Mouse (Mus musculus): Measurements from ENCODE around the gene Cxcr1. TPM values are rescaled to one million over a fixed set of nuclear protein-coding genes. Genes with fewer than 3 reads are reported as not detected.

Gene Cxcr1
- total RNA-seq, 4 experiments from 2014 or later = not detected

Small RNA genes lying within 50 kb of the gene (microRNA-seq; reads per million reads assigned to microRNA genes)
- gene Mir1928 = not detected

Other genes starting within 250 kb of the Cxcr1 start
- gene Tns1, start 70.2 kb downstream of the Cxcr1 start, total RNA-seq (2022) = 100 to 1,000 TPM; 733 to 828 (median 798) TPM
- gene Rufy4, start 69.1 kb downstream of the Cxcr1 start, total RNA-seq (2022) = 1 to 10 TPM in 3 of 4 experiments, under 1 TPM in 1; 0.52 to 1.8 (median 1.3) TPM
- under 1 TPM in 2 of 4 experiments, not detected in 2; 0.23 to 0.44 TPM for gene Cxcr2, start 40.6 kb downstream of the Cxcr1 start, total RNA-seq (2022)
- gene Arpc2, start 41.5 kb upstream of the Cxcr1 start, total RNA-seq (2022) = 100 to 1,000 TPM; 111 to 149 (median 137) TPM
- gene Gpbar1, start 83.9 kb upstream of the Cxcr1 start, total RNA-seq (2022) = not detected
- 100 to 1,000 TPM in 2 of 4 experiments, 10 to 100 TPM in 2; 95.4 to 107 (median 99.6) TPM for gene Aamp, start 90.1 kb upstream of the Cxcr1 start, total RNA-seq (2022)
- 100 to 1,000 TPM; 125 to 142 (median 135) TPM for gene Pnkd, start 90.3 kb upstream of the Cxcr1 start, total RNA-seq (2022)
- 10 to 100 TPM; 40.4 to 45.1 (median 44.2) TPM for gene Tmbim1, start 111.0 kb upstream of the Cxcr1 start, total RNA-seq (2022)
- gene Catip, start 167.5 kb upstream of the Cxcr1 start, total RNA-seq (2022) = under 1 TPM; 0.17 to 0.37 (median 0.25) TPM
- 1 to 10 TPM; 3.9 to 6.6 (median 5.1) TPM for gene Slc11a1, start 180.6 kb upstream of the Cxcr1 start, total RNA-seq (2022)
- 100 to 1,000 TPM; 115 to 130 (median 121) TPM for gene Ctdsp1, start 196.9 kb upstream of the Cxcr1 start, total RNA-seq (2022)
- gene Vil1, start 214.7 kb upstream of the Cxcr1 start, total RNA-seq (2022) = 1 to 10 TPM in 3 of 4 experiments, under 1 TPM in 1; 0.98 to 2.0 (median 1.7) TPM